Mouse (Mus musculus): ENCODE data around the gene Gal3st4.

Gal3st4 gene

GRCm38 (mm10) chr5:138219864-138220263 is 52.8 kb downstream of the Gal3st4 start:
- no peak for DNase-seq (ENCODE audit: low read depth, low spot score)

GRCm38 (mm10) chr5:138216632-138217031 is 56.0 kb downstream of the Gal3st4 start:
- DNase-seq (ENCODE audit: low read depth, low spot score): peak; percentile 34

Data from ZHBTc4 (cell line).